Mouse (Mus musculus) fibroblast of lung, adult 2 months (primary cell): ENCODE results near the gene Rph3a.
"Not testable (repeated sequence)": the region's sequence is repeated elsewhere in the genome, so short reads cannot be mapped to it uniquely, and the experiment has no call there.

Source experiments
- DNase-seq: peaks from one replicate; pipeline ENCODE4 v3.0.0-alpha.2; 2011; ENCODE audit warnings: low read depth

The Rph3a gene

DNA sequence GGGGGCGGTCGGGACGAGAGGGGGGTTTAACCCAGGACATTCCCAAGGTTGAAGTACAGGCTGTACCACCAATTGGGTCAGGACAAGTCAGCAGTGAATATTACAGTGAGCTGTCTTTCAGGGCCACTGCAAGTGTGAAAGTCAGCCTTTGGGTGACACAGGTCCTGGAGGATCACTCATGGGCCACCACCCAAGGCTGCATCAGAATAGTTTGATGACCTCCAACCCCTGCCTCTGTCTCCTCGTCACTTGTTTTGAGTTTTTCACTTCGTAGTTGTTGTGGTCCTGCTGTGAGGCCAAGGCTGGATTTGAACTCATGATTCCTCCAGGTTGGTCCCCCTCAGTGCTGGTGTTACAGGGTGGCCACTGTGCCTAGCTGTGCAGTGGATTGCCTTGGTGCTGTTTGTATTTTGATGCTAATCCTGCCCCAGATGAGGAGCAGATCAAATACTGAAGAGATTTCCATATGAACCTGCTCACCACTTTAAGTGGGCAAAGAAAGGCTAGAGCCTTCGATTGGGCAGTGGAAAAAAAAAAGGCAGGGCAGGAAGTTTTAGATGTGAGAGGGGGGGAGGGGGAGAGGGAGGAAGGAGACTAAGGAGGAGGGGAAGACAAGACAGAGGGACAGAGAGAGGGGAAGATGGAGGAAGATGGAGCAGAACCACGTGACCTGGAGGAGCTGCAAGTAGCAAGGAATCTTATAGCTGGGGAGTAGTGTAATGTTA is 101.5 kb downstream of the Rph3a start:
- no peak for DNase-seq

GRCm38 (mm10) chr5:120906791-120907733 is 102.8 kb downstream of the Rph3a start, which contains the start of gene Oas1a:
TSS of gene Oas1a (minus strand) at chr5:120907521.
- not testable (repeated sequence) for DNase-seq

DNA sequence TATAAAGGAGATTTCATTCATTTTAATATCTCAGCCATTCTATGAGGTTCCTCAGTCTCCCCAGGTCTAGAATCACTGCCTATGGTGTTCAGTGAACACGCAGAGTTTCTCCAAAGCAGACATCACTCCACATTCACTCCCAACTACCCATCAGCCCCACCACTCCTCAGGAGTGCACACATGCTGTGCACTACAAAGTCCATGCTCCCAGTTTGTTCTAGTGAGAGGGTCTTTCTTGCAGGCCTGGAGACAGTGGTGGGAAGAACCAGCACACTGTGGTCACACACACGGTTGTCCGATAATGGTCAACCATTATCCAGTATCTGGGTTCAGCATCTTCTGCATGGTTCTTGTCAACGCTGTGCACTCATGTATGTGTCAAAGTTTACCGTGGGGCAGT is 107.8 kb downstream of the Rph3a start:
- no peak for DNase-seq

- no peak for DNase-seq
Measured at GRCm38 (mm10) chr5:120900666-120901065, 109.2 kb downstream of the Rph3a start.

DNA sequence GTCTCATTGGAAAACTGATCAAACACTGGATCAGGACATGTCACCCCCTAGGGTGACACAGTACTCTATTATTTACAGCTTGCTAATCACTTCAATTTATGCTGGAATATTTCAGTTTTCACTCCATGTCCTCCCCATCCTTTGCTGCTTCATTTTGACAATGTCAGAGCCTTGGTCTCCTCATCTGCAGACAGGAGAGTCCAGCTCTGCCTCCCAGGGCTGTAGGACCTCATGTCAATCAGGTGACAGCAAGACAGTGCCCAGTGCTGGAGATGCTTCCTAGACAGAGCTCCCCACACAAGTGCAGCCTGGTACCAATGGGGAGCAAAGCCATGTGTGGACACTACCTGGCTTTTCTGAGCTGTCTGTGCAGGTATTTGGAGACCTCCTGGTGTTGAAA is 111.2 kb downstream of the Rph3a start:
- no peak for DNase-seq

DNA sequence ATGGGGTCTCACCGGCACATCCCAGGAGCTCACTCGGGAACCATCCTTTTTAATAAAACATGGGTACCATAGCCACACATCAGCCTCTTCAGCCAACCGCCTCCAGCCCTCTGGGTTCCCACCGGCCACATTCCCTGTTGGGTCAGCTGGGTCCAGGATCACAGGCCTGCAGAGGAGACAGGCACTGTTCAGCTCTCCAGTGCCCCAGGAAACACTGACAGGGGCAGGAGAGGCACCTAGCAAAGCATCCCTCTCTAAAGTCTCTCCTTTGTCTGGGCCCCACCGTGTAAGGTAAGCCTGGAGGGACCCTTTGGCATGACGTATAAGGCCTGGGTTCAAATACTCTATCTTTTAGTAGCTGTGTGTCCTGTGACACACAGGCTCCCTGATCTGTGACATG is 111.6 kb downstream of the Rph3a start:
- DNase-seq, result no peak

DNA sequence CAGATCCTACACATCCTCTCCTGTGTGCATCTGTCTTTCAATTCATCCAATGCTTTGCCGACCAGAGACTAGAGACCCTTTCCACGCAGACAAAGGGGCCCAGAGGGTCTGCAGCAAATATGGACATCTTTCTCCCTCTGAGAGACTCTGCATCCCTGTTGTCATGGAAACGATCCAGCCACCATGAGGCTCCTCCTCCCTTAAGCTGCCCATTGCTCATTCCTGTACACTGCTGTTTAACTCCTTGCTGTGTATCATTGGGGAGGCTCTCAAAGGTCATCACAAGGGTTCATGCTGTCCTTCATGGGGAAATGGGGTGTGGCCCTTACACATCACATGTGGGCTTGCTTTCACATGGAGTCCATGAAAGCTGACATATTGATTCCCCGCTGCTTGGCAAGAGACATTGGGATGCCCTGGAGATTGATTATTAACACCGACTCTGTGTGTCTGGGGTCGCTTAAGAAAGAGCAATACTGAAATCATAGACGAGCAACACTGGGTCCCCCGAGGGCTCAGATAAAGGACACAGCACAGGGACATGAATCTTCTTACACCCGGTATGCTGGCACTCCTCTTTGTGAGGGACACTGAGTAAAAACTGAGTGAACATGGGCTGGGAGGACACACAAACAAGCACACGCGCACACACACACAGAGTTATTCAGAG is 114.5 kb downstream of the Rph3a start:
- DNase-seq, result no peak

DNA sequence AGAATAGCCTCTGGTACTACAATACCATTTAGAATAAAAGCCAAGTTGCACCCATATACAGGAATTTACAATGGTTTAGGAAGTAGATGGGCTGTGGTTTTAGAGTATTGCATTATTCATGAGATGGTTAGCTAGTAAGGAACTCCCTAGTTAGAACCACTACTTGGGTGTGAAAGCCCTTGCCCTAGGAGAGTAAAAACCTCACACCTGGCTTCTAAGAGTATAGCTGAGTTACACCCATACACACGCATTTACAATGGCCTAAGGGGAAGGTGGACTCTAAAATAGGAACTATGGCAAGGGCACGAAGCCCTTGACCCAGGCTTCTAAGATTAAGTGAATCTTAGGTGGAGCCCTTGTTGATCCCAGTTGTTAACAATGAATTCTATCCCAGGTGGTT is 115.2 kb downstream of the Rph3a start:
- DNase-seq, result not testable (repeated sequence)

- DNase-seq, result not testable (repeated sequence)
Measured at GRCm38 (mm10) chr5:120893866-120894265, 116.0 kb downstream of the Rph3a start.

GRCm38 (mm10) chr5:120892243-120892660 is 117.6 kb downstream of the Rph3a start:
- no peak for DNase-seq

- not testable (repeated sequence) for DNase-seq
Measured at GRCm38 (mm10) chr5:120891566-120892242, 118.2 kb downstream of the Rph3a start.

GRCm38 (mm10) chr5:120890991-120891390 is 118.9 kb downstream of the Rph3a start:
- no peak for DNase-seq
